Mouse (Mus musculus): ENCODE measurements around the gene Tmtc2. TPM values are rescaled to one million over a fixed set of nuclear protein-coding genes. Genes with fewer than 3 reads are reported as not detected.

Tmtc2 gene
- total RNA-seq, 2 experiments from 2014 or later: 16.0 to 19.7 TPM

GRCm38 (mm10) chr10:105192071-105192470, 382.2 kb downstream of the Tmtc2 start:
- DNase-seq (ENCODE audit: low spot score in 2 of 2): no peak

- no peak for DNase-seq (ENCODE audit: low spot score in 2 of 2)
Measured at GRCm38 (mm10) chr10:105189746-105190145, 384.5 kb downstream of the Tmtc2 start.

- no peak for DNase-seq (ENCODE audit: low spot score in 2 of 2)
Measured at GRCm38 (mm10) chr10:105186636-105187035, 387.6 kb downstream of the Tmtc2 start.

GRCm38 (mm10) chr10:105168443-105169102, 405.7 kb downstream of the Tmtc2 start:
- DNase-seq (ENCODE audit: low spot score in 2 of 2): no peak

GRCm38 (mm10) chr10:105165291-105165690, 409.0 kb downstream of the Tmtc2 start:
- DNase-seq (ENCODE audit: low spot score in 2 of 2): no peak

GRCm38 (mm10) chr10:105153789-105154188, 420.5 kb downstream of the Tmtc2 start:
- DNase-seq (ENCODE audit: low spot score in 2 of 2): no peak

GRCm38 (mm10) chr10:105144382-105144781, 429.9 kb downstream of the Tmtc2 start:
- no peak for DNase-seq (ENCODE audit: low spot score in 2 of 2)

- no peak for DNase-seq (ENCODE audit: low spot score in 2 of 2)
Measured at GRCm38 (mm10) chr10:105142201-105142600, 432.1 kb downstream of the Tmtc2 start.
